Mouse (Mus musculus) testis, adult 2 months (tissue): Measurements from ENCODE around the gene Mpped2.

Source experiments
- CTCF ChIP-seq: fragments of 200-500 bp; IDR thresholded peaks from 2 replicates; pipeline ENCODE4 v1.5.1; 2012; ENCODE audit warnings: low read depth, mild to moderate bottlenecking, inconsistent platforms, low read length, moderate library complexity; ENCODE audit not compliant: control insufficient read depth, insufficient read depth, insufficient replicate concordance
- POLR2A ChIP-seq: fragments of 200-500 bp; IDR thresholded peaks from 2 replicates; pipeline ENCODE4 v1.6.1; 2012; ENCODE audit warnings: low read depth, mild to moderate bottlenecking, inconsistent platforms, low read length, moderate library complexity; ENCODE audit not compliant: control insufficient read depth

GRCm38 (mm10) chr2:106722020-106722419 is 29.0 kb downstream of the Mpped2 start:
- TF ChIP-seq CTCF (no peak), POLR2A (no peak)
